Mouse (Mus musculus) heart, postnatal 0 days (tissue): ENCODE results near the gene Evc2.

ENCODE experiments used
- CTCF ChIP-seq: IDR thresholded peaks from 2 replicates; pipeline ENCODE4 v1.5.1; 2016; ENCODE audit warnings: antibody characterized with exemption, control low read depth, low read depth
- EP300 ChIP-seq: IDR thresholded peaks from 2 replicates; pipeline ENCODE4 v1.6.1; 2016; ENCODE audit warnings: antibody characterized with exemption, low read depth

GRCm38 (mm10) chr5:37380641-37381040 lies 42.3 kb downstream of the Evc2 start:
- TF ChIP-seq CTCF: no peak
- no peak for TF ChIP-seq EP300
